Mouse (Mus musculus) central nervous system, embryonic 11.5 days (tissue): Measurements from ENCODE around the gene Ppp3cb. TPM values are rescaled to one million over a fixed set of nuclear protein-coding genes. Genes with fewer than 3 reads are reported as not detected.

Source experiments
- polyA plus RNA-seq: library from polyadenylated mRNA; depleted of rRNA; stranded (reverse); fragments of >200 nt; gene quantifications from 2 replicates; pipeline ENCODE4 v1.2.3, GENCODE M21; 2012; rRNA removed

Gene Ppp3cb
- 66.8 and 96.5 TPM in 2 replicates for polyA plus RNA-seq

DNA sequence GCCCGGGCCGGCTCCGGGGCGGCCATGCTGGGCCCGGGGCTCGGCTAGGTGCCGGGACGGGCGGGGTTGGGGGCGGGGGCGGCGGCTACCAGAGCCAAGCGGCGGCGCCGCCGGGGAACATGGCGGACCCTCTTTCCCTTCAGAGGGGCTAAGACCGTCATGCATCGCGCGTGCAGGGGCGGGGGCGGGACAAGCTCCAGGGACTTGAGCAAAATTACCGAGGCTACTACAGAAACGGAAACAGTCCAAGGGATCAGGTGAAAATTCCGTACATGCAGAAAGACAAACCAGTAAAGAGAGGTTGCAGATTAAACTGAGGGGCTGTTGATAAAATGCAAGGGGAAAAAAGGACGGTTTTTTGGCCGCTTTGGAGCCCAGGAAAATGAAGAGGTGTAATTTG is at the start of gene Ppp3cb:
Ppp3cb (minus strand) TSS at position 159 of the 400 bp plus-strand sequence.

DNA sequence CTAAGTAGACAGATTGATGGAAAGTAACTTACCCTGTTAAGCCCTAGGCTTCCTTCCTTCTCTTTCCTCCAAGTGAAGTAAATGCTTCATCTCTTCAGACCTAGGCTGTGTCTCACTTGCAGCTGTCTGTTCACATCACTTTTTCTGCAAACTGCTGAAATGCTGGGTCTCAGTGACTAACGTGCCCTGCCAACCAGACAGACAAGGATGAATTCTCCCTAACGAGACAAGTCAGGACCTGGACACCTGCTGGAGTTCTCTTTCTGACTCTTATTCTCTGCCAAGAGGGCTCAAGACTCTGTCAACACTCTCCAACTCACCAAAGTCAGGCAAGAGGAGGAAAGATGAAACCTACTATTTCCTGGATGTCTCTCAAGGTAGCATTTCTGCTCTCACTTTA is 49.8 kb downstream of the Ppp3cb start, which contains the start of gene Mss51:
Mss51 (minus strand) TSS at position 299 of the 400 bp plus-strand sequence.

DNA sequence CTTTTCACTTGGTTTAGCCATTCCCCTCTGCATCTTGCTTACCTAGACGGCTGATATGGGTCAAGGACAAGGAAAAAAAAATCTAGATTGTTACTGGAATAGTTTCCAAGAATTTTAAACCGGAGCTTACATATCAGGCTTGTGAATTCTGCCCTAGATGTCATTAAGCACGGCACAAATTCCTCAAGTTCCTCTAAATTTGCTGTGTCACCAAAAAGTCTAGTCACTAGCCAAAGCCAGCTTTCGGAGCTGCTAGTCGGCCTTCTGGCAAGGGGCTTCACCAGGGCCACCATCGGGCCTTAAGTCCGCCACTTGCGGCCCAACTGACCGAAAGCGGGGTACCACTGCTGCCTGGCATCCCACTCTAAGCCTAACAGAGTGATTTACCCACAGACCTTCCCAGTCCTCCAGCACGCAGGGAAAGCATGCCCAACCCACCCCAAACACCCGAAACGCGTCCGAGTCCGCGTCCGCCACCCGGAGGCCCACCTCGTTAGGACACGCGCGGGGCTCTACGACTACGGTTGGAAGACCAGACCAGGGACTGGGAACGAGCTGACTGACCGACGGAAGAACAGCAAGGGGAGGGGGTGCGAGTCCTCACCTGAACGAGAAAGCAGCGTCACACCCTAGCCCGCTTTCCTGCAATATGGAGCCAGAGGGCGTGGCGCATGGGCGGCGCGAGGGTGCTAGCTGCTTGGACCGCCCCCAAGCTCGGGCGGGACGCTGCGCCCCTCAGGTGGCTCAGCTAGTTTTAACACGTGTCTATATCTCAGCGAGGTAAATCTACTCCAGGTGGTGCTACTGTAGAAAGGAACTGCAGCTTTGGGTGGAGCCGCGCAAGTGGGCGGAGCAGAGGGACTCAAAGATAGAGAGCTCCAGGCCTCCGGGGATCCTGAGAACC is 66.8 kb downstream of the Ppp3cb start, which contains the start of gene Anxa7:
Anxa7 (minus strand) TSS at position 843 of the 904 bp plus-strand sequence.

DNA sequence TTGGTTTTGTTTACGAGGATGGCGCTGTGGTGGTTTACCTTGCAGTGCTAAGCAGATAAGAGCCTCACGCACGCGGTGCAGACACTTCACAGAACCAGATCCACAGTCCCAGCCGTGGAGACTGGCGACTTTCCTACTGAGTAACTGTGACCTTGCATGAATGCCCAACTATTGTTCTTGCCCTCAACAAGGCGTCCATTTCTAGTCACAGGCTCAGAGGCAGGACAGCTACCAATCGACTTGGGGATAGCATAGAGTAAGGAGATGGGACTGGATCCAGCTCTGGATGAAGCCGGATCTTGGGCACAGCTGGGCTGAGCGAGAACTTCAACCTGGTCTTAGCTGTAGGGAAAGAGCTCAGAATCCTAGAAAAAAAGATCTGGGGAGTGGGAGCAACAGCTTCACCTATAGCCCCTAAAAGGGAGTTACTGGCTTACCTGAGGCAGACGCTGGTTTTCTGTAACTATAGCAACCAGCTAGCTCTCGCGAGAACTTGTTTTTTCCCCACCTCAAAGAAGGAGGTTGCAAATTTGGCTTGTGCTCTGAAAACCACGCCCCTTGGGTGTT is 94.5 kb downstream of the Ppp3cb start, which contains the start of gene Cfap70:
Cfap70 (minus strand) TSS at position 462 of the 567 bp plus-strand sequence.

Other genes with a start within 250 kb of the Ppp3cb start
- gene Ecd, start 198.5 kb downstream of the Ppp3cb start, polyA plus RNA-seq = 37.3 and 46.3 TPM in 2 replicates
- gene Fam149b, start 198.4 kb downstream of the Ppp3cb start, polyA plus RNA-seq = 52.3 and 58.6 TPM in 2 replicates
- gene Dnajc9, start 157.7 kb downstream of the Ppp3cb start, polyA plus RNA-seq = 173 and 226 TPM in 2 replicates
- gene Mrps16, start 152.9 kb downstream of the Ppp3cb start, polyA plus RNA-seq = 42.7 and 49.8 TPM in 2 replicates
- 0.31 and 0.43 TPM in 2 replicates for gene Cfap70, start 94.3 kb downstream of the Ppp3cb start, polyA plus RNA-seq
- gene Anxa7, start 66.4 kb downstream of the Ppp3cb start, polyA plus RNA-seq = 14.3 and 27.8 TPM in 2 replicates
- 4.0 and 4.6 TPM in 2 replicates for gene Mss51, start 49.7 kb downstream of the Ppp3cb start, polyA plus RNA-seq
- gene Usp54, start 94.5 kb upstream of the Ppp3cb start, polyA plus RNA-seq = 15.9 and 20.4 TPM in 2 replicates
- 0.24 and 1.3 TPM in 2 replicates for gene Myoz1, start 110.0 kb upstream of the Ppp3cb start, polyA plus RNA-seq
- 1.2 and 6.3 TPM in 2 replicates for gene Synpo2l, start 121.8 kb upstream of the Ppp3cb start, polyA plus RNA-seq
- gene Sec24c, start 127.7 kb upstream of the Ppp3cb start, polyA plus RNA-seq = 89.9 and 120 TPM in 2 replicates
- gene Fut11, start 148.4 kb upstream of the Ppp3cb start, polyA plus RNA-seq = 10.3 and 16.4 TPM in 2 replicates
- 167 and 168 TPM in 2 replicates for gene Chchd1, start 156.4 kb upstream of the Ppp3cb start, polyA plus RNA-seq
- 90.5 and 156 TPM in 2 replicates for gene Zswim8, start 161.0 kb upstream of the Ppp3cb start, polyA plus RNA-seq
- 24.6 and 40.4 TPM in 2 replicates for gene Ndst2, start 188.0 kb upstream of the Ppp3cb start, polyA plus RNA-seq
- gene Camk2g, start 247.5 kb upstream of the Ppp3cb start, polyA plus RNA-seq = 33.2 and 54.0 TPM in 2 replicates